In genomic region chr4:120570438-120571069, GRCm38 (mm10) we compare ENCODE assay signal across 7 mouse cellular contexts. TPM values are rescaled to one million over a fixed set of nuclear protein-coding genes. Genes with fewer than 3 reads are reported as not detected.
DNase-seq lines count a peak whose midpoint lies in the region; ATAC-seq and TF ChIP-seq lines count a peak whose summit lies in the region.

No protein-coding gene starts in this region.

- no peak for TF ChIP-seq CTCF in lung, adult 2 months (IDR thresholded peaks at IDR 0.05; ENCODE audit: insufficient read depth, low read length)

- peaks cover 9% of the 10 kb centered on the region; the same call in 1 of the 2 replicates for H3K4me1 ChIP-seq in lung, adult 2 months (ENCODE audit: control insufficient read depth, insufficient read depth, low read length)
- H3K4me1 ChIP-seq in embryonic facial prominence, embryonic 11.5 days (ENCODE audit: control insufficient read depth, insufficient read depth, low read length): no peaks in the 10 kb centered on the region
- peaks cover 32% of the 10 kb centered on the region for H3K4me1 ChIP-seq in intestine, embryonic 14.5 days (replicated peaks; ENCODE audit: control insufficient read depth, insufficient read depth, low read length)
- H3K4me1 ChIP-seq in neural tube, embryonic 14.5 days (ENCODE audit: control insufficient read depth, insufficient read depth, low read length): peaks cover 19% of the 10 kb centered on the region

- under 1% methylated on average over 27 of the region's 27 CpGs for WGBS in lung, adult 2 months
- 2% methylated on average over 27 of the region's 27 CpGs for WGBS in embryonic facial prominence, embryonic 11.5 days
- 2% methylated on average over 27 of the region's 27 CpGs for WGBS in intestine, embryonic 14.5 days
- WGBS in neural tube, embryonic 14.5 days: under 1% methylated on average over 27 of the region's 27 CpGs

- peak overlapping the region; percentile 78 for H3K4me2 ChIP-seq in embryonic facial prominence, embryonic 11.5 days (ENCODE audit: low read depth, low read length)
- H3K4me2 ChIP-seq in intestine, embryonic 14.5 days (ENCODE audit: low read length): peak overlapping the region; percentile 90
- H3K4me2 ChIP-seq in neural tube, embryonic 14.5 days (ENCODE audit: low read depth, low read length): peak overlapping the region; percentile 83

- no peak for DNase-seq in lung, adult 2 months
- DNase-seq in lung, postnatal 36 days: no peak
- DNase-seq in embryonic facial prominence, embryonic 11.5 days (ENCODE audit: low spot score): no peak
- DNase-seq in intestine, embryonic 14.5 days (ENCODE audit: low spot score): no peak
- no peak for DNase-seq in gastrocnemius, postnatal 10 days
- no peak for DNase-seq in left cerebral cortex, postnatal 4 days

- H3K9me3 ChIP-seq in embryonic facial prominence, embryonic 11.5 days (replicated peaks; ENCODE audit: control insufficient read depth, low read length): no peaks in the 10 kb centered on the region
- no peaks in the 10 kb centered on the region for H3K9me3 ChIP-seq in intestine, embryonic 14.5 days (ENCODE audit: control insufficient read depth, low read length)
- no peaks in the 10 kb centered on the region for H3K9me3 ChIP-seq in neural tube, embryonic 14.5 days (ENCODE audit: control insufficient read depth, low read length)

- peak; percentile 65; the same call in 1 of the 2 replicates for ATAC-seq in embryonic facial prominence, embryonic 11.5 days (replicated peaks; ENCODE audit: insufficient number of reproducible peaks, low FRiP score, low TSS enrichment, low read depth)
- peak; percentile 63; the same call in 1 of the 2 replicates for ATAC-seq in intestine, embryonic 14.5 days (replicated peaks; ENCODE audit: low FRiP score, low TSS enrichment, low read depth)
- ATAC-seq in neural tube, embryonic 14.5 days (ENCODE audit: low read depth): peak; percentile 75

- intact Hi-C loops in left cerebral cortex, postnatal 4 days (cut with DNase I): no loop called here

- H3K4me3 ChIP-seq in lung, adult 2 months (replicated peaks; ENCODE audit: extremely low read depth, low read depth, low read length): peak overlapping the region; percentile 92
- peak overlapping the region; percentile 80 for H3K4me3 ChIP-seq in embryonic facial prominence, embryonic 11.5 days (ENCODE audit: low read depth, low read length)
- H3K4me3 ChIP-seq in intestine, embryonic 14.5 days (ENCODE audit: low read depth, low read length): peak overlapping the region; percentile 76
- peak overlapping the region; percentile 77 for H3K4me3 ChIP-seq in neural tube, embryonic 14.5 days (ENCODE audit: low read depth, low read length)

- H3K27ac ChIP-seq in embryonic facial prominence, embryonic 11.5 days (replicated peaks; ENCODE audit: low read depth, low read length): peak overlapping the region; percentile 68
- peak overlapping the region; percentile 94 for H3K27ac ChIP-seq in intestine, embryonic 14.5 days (ENCODE audit: low read depth)
- peak overlapping the region; percentile 93 for H3K27ac ChIP-seq in neural tube, embryonic 14.5 days (ENCODE audit: low read depth, low read length)

- peak overlapping the region; percentile 92 for H3K9ac ChIP-seq in embryonic facial prominence, embryonic 11.5 days (replicated peaks; ENCODE audit: low read length)
- peak overlapping the region; percentile 95 for H3K9ac ChIP-seq in intestine, embryonic 14.5 days (ENCODE audit: low read length)
- peak overlapping the region; percentile 94 for H3K9ac ChIP-seq in neural tube, embryonic 14.5 days (replicated peaks; ENCODE audit: low read depth, low read length)

- no peak for TF ChIP-seq POLR2A in lung, adult 2 months (IDR thresholded peaks at IDR 0.05; ENCODE audit: borderline replicate concordance, extremely low read depth, low read depth, low read length)

- H3K27me3 ChIP-seq in embryonic facial prominence, embryonic 11.5 days (ENCODE audit: control insufficient read depth, insufficient read depth, low read length): no peaks in the 10 kb centered on the region
- no peaks in the 10 kb centered on the region for H3K27me3 ChIP-seq in intestine, embryonic 14.5 days (replicated peaks; ENCODE audit: control insufficient read depth, insufficient read depth, low read length)
- H3K27me3 ChIP-seq in neural tube, embryonic 14.5 days (ENCODE audit: control insufficient read depth, insufficient read depth, low read length): no peaks in the 10 kb centered on the region

- no peaks in the 10 kb centered on the region for H3K36me3 ChIP-seq in embryonic facial prominence, embryonic 11.5 days (replicated peaks; ENCODE audit: control insufficient read depth, insufficient read depth, low read depth, low read length)
- peaks cover 3% of the 10 kb centered on the region; the same call in 1 of the 2 replicates for H3K36me3 ChIP-seq in intestine, embryonic 14.5 days (ENCODE audit: control insufficient read depth, insufficient read depth, low read length)
- H3K36me3 ChIP-seq in neural tube, embryonic 14.5 days (ENCODE audit: control insufficient read depth, insufficient read depth, low read length): no peaks in the 10 kb centered on the region

RNA-seq across cellular contexts. Expression of gene Ctps, which starts 0.5 kb away (rescaled TPM):
- polyA plus RNA-seq in lung, adult 2 months (2012; rRNA removed): 7.7 and 10.2 TPM in 2 replicates
- polyA plus RNA-seq in embryonic facial prominence, embryonic 11.5 days (2014; fragmentation: Nextera tagmentation; extraction: Ambion mirVana): 143 and 145 TPM in 2 replicates
- 94.5 and 107 TPM in 2 replicates for polyA plus RNA-seq in intestine, embryonic 14.5 days (2014; fragmentation: Nextera tagmentation; extraction: Ambion mirVana)
- 91.7 and 95.5 TPM in 2 replicates for polyA plus RNA-seq in neural tube, embryonic 14.5 days (2014; fragmentation: Nextera tagmentation; extraction: Ambion mirVana)
- 10 to 100 TPM; 19.7 to 24.4 TPM for total RNA-seq in gastrocnemius, postnatal 10 days (2021)
- 10 to 100 TPM; 72.0 to 72.1 TPM for total RNA-seq in left cerebral cortex, postnatal 4 days (2021)

RNA-seq across cellular contexts. Expression of gene Gm8439, which starts 18.0 kb away (rescaled TPM):
- not detected in 2 replicates for polyA plus RNA-seq in lung, adult 2 months (2012; rRNA removed)
- polyA plus RNA-seq in embryonic facial prominence, embryonic 11.5 days (2014; fragmentation: Nextera tagmentation; extraction: Ambion mirVana): not detected in 2 replicates
- polyA plus RNA-seq in intestine, embryonic 14.5 days (2014; fragmentation: Nextera tagmentation; extraction: Ambion mirVana): not detected in 2 replicates
- polyA plus RNA-seq in neural tube, embryonic 14.5 days (2014; fragmentation: Nextera tagmentation; extraction: Ambion mirVana): not detected in 2 replicates
- total RNA-seq in gastrocnemius, postnatal 10 days (2021): not detected
- total RNA-seq in left cerebral cortex, postnatal 4 days (2021): not detected

RNA-seq across cellular contexts. Expression of gene Slfnl1, which starts 38.5 kb away (rescaled TPM):
- polyA plus RNA-seq in lung, adult 2 months (2012; rRNA removed): 0.12 and 0.26 TPM in 2 replicates
- polyA plus RNA-seq in embryonic facial prominence, embryonic 11.5 days (2014; fragmentation: Nextera tagmentation; extraction: Ambion mirVana): 0.11 TPM in 1 of 2 replicates, not detected in the other
- not detected in 2 replicates for polyA plus RNA-seq in intestine, embryonic 14.5 days (2014; fragmentation: Nextera tagmentation; extraction: Ambion mirVana)
- polyA plus RNA-seq in neural tube, embryonic 14.5 days (2014; fragmentation: Nextera tagmentation; extraction: Ambion mirVana): 0.15 TPM in 1 of 2 replicates, not detected in the other
- under 1 TPM in 1 of 2 experiments, not detected in 1; 0.21 TPM for total RNA-seq in gastrocnemius, postnatal 10 days (2021)
- under 1 TPM; 0.56 to 0.66 TPM for total RNA-seq in left cerebral cortex, postnatal 4 days (2021)
